Mouse (Mus musculus) cortical plate, adult 2 months (tissue): ENCODE measurements at regions not wholly inside any gene's neighbourhood (a gene's known extent, or its start where the extent isn't known, plus 50 kb on each side); places are given as distances from the start of the nearest gene placed in this dataset.

Experiments used
- CTCF ChIP-seq: fragments of 200-500 bp; IDR thresholded peaks from 2 replicates; pipeline ENCODE4 v1.5.1; 2011; ENCODE audit warnings: mild to moderate bottlenecking, control low read depth, low read length; ENCODE audit not compliant: insufficient read depth; ENCODE audit errors: extremely low read depth
- POLR2A ChIP-seq: fragments of 200-500 bp; IDR thresholded peaks from 2 replicates; pipeline ENCODE4 v1.6.1; 2011; ENCODE audit warnings: mild to moderate bottlenecking, low read length, control low read depth; ENCODE audit not compliant: insufficient read depth; ENCODE audit errors: extremely low read depth

- TF ChIP-seq POLR2A: no peak
- TF ChIP-seq CTCF: no peak
These were observed 170.8 kb downstream of the Kctd12 start for GRCm38 (mm10) chr14:102811678-102812081.
